Mouse (Mus musculus): ENCODE data around the gene Lypd9. TPM values are rescaled to one million over a fixed set of nuclear protein-coding genes. Genes with fewer than 3 reads are reported as not detected.
"Not testable (repeated sequence)": the region's sequence is repeated elsewhere in the genome, so short reads cannot be mapped to it uniquely, and the experiment has no call there.

The Lypd9 gene
- not detected in 2 replicates for total RNA-seq (2014; fragmentation: Nextera tagmentation)
- not detected in 2 replicates for total RNA-seq (2017)

- no peak for ATAC-seq (replicated peaks; ENCODE audit: poor library complexity, severe bottlenecking)
Observed at GRCm38 (mm10) chr11:58452759-58453158, at the start of gene Lypd9. TSS of gene Lypd9 (minus strand) at chr11:58452923.

- not testable (repeated sequence) for ATAC-seq (replicated peaks; ENCODE audit: poor library complexity, severe bottlenecking)
Observed at GRCm38 (mm10) chr11:58502472-58502871, 49.7 kb upstream of the Lypd9 start, which contains the start of gene Olfr331. TSS of gene Olfr331 (minus strand) at chr11:58502572.

GRCm38 (mm10) chr11:58499290-58499689 lies 46.6 kb upstream of the Lypd9 start:
- ATAC-seq (replicated peaks; ENCODE audit: poor library complexity, severe bottlenecking) = no peak

- no peak for ATAC-seq (replicated peaks; ENCODE audit: poor library complexity, severe bottlenecking)
Observed at GRCm38 (mm10) chr11:58498761-58499160, 46.0 kb upstream of the Lypd9 start.

- no peak for ATAC-seq (replicated peaks; ENCODE audit: poor library complexity, severe bottlenecking)
Observed at GRCm38 (mm10) chr11:58492455-58492854, 39.7 kb upstream of the Lypd9 start, which contains the start of gene Olfr332. TSS of gene Olfr332 (minus strand) at chr11:58492555.

- ATAC-seq (replicated peaks; ENCODE audit: poor library complexity, severe bottlenecking) = no peak
Observed at GRCm38 (mm10) chr11:58462170-58462569, 9.4 kb upstream of the Lypd9 start, which contains the start of gene Olfr30. TSS of gene Olfr30 (minus strand) at chr11:58462270.

- ATAC-seq (replicated peaks; ENCODE audit: poor library complexity, severe bottlenecking) = no peak
Observed at GRCm38 (mm10) chr11:58453592-58453991, 869 bp upstream of the Lypd9 start.

GRCm38 (mm10) chr11:58437866-58438265 lies 14.9 kb downstream of the Lypd9 start:
- ATAC-seq (replicated peaks; ENCODE audit: poor library complexity, severe bottlenecking) = no peak

GRCm38 (mm10) chr11:58432259-58432658 lies 20.5 kb downstream of the Lypd9 start, which contains the start of gene Gm12253:
TSS of gene Gm12253 (plus strand) at chr11:58432559.
- no peak for ATAC-seq (replicated peaks; ENCODE audit: poor library complexity, severe bottlenecking)

GRCm38 (mm10) chr11:58420815-58421214 lies 31.9 kb downstream of the Lypd9 start, which contains the start of gene 1810065E05Rik:
TSS of gene 1810065E05Rik (plus strand) at chr11:58421111.
- no peak for ATAC-seq (replicated peaks; ENCODE audit: poor library complexity, severe bottlenecking)

GRCm38 (mm10) chr11:58418336-58418735 lies 34.4 kb downstream of the Lypd9 start:
- no peak for ATAC-seq (replicated peaks; ENCODE audit: poor library complexity, severe bottlenecking)

GRCm38 (mm10) chr11:58408066-58408465 lies 44.7 kb downstream of the Lypd9 start:
- no peak for ATAC-seq (replicated peaks; ENCODE audit: poor library complexity, severe bottlenecking)

GRCm38 (mm10) chr11:58400655-58401054 lies 52.1 kb downstream of the Lypd9 start:
- ATAC-seq (replicated peaks; ENCODE audit: poor library complexity, severe bottlenecking) = no peak

GRCm38 (mm10) chr11:58399985-58400645 lies 52.6 kb downstream of the Lypd9 start:
- ATAC-seq (replicated peaks; ENCODE audit: poor library complexity, severe bottlenecking) = no peak

Other genes starting within 250 kb of the Lypd9 start
- 2.2 TPM in 1 of 2 replicates, not detected in the other for gene 4930438A08Rik, start 178.1 kb downstream of the Lypd9 start, total RNA-seq (2014; fragmentation: Nextera tagmentation)
- 2.8 and 4.7 TPM in 2 replicates for gene 4930438A08Rik, start 178.1 kb downstream of the Lypd9 start, total RNA-seq (2017)
- 35.3 and 35.8 TPM in 2 replicates for gene Zfp692, start 145.9 kb downstream of the Lypd9 start, total RNA-seq (2014; fragmentation: Nextera tagmentation)
- 22.7 and 27.7 TPM in 2 replicates for gene Zfp692, start 145.9 kb downstream of the Lypd9 start, total RNA-seq (2017)
- gene Zfp672, start 122.6 kb downstream of the Lypd9 start, total RNA-seq (2014; fragmentation: Nextera tagmentation) = 10.9 and 19.5 TPM in 2 replicates
- 22.6 and 26.4 TPM in 2 replicates for gene Zfp672, start 122.6 kb downstream of the Lypd9 start, total RNA-seq (2017)
- gene Sh3bp5l, start 122.2 kb downstream of the Lypd9 start, total RNA-seq (2014; fragmentation: Nextera tagmentation) = 4.5 and 10.7 TPM in 2 replicates
- gene Sh3bp5l, start 122.2 kb downstream of the Lypd9 start, total RNA-seq (2017) = 10.3 and 17.8 TPM in 2 replicates
- gene Lypd8, start 73.9 kb downstream of the Lypd9 start, total RNA-seq (2014; fragmentation: Nextera tagmentation) = not detected in 2 replicates
- gene Lypd8, start 73.9 kb downstream of the Lypd9 start, total RNA-seq (2017) = not detected in 2 replicates
- not detected in 2 replicates for gene 1810065E05Rik, start 31.8 kb downstream of the Lypd9 start, total RNA-seq (2014; fragmentation: Nextera tagmentation)
- not detected in 2 replicates for gene 1810065E05Rik, start 31.8 kb downstream of the Lypd9 start, total RNA-seq (2017)
- not detected in 2 replicates for gene Gm12253, start 20.4 kb downstream of the Lypd9 start, total RNA-seq (2014; fragmentation: Nextera tagmentation)
- not detected in 2 replicates for gene Gm12253, start 20.4 kb downstream of the Lypd9 start, total RNA-seq (2017)
- gene Olfr30, start 9.3 kb upstream of the Lypd9 start, total RNA-seq (2014; fragmentation: Nextera tagmentation) = not detected in 2 replicates
- gene Olfr30, start 9.3 kb upstream of the Lypd9 start, total RNA-seq (2017) = not detected in 2 replicates
- not detected in 2 replicates for gene Olfr332, start 39.6 kb upstream of the Lypd9 start, total RNA-seq (2014; fragmentation: Nextera tagmentation)
- gene Olfr332, start 39.6 kb upstream of the Lypd9 start, total RNA-seq (2017) = not detected in 2 replicates
- not detected in 2 replicates for gene Olfr331, start 49.6 kb upstream of the Lypd9 start, total RNA-seq (2014; fragmentation: Nextera tagmentation)
- gene Olfr331, start 49.6 kb upstream of the Lypd9 start, total RNA-seq (2017) = not detected in 2 replicates
- not detected in 2 replicates for gene Olfr330, start 81.9 kb upstream of the Lypd9 start, total RNA-seq (2014; fragmentation: Nextera tagmentation)
- not detected in 2 replicates for gene Olfr330, start 81.9 kb upstream of the Lypd9 start, total RNA-seq (2017)
- not detected in 2 replicates for gene Olfr329-ps, start 93.5 kb upstream of the Lypd9 start, total RNA-seq (2014; fragmentation: Nextera tagmentation)
- gene Olfr329-ps, start 93.5 kb upstream of the Lypd9 start, total RNA-seq (2017) = not detected in 2 replicates
- gene Olfr328, start 102.7 kb upstream of the Lypd9 start, total RNA-seq (2014; fragmentation: Nextera tagmentation) = not detected in 2 replicates
- gene Olfr328, start 102.7 kb upstream of the Lypd9 start, total RNA-seq (2017) = not detected in 2 replicates
- gene Olfr224, start 117.6 kb upstream of the Lypd9 start, total RNA-seq (2014; fragmentation: Nextera tagmentation) = not detected in 2 replicates
- not detected in 2 replicates for gene Olfr224, start 117.6 kb upstream of the Lypd9 start, total RNA-seq (2017)
- not detected in 2 replicates for gene Olfr325, start 124.8 kb upstream of the Lypd9 start, total RNA-seq (2014; fragmentation: Nextera tagmentation)
- gene Olfr325, start 124.8 kb upstream of the Lypd9 start, total RNA-seq (2017) = not detected in 2 replicates
- not detected in 2 replicates for gene Olfr324, start 142.2 kb upstream of the Lypd9 start, total RNA-seq (2014; fragmentation: Nextera tagmentation)
- not detected in 2 replicates for gene Olfr324, start 142.2 kb upstream of the Lypd9 start, total RNA-seq (2017)
- not detected in 2 replicates for gene 2210407C18Rik, start 163.2 kb upstream of the Lypd9 start, total RNA-seq (2014; fragmentation: Nextera tagmentation)
- gene 2210407C18Rik, start 163.2 kb upstream of the Lypd9 start, total RNA-seq (2017) = not detected in 2 replicates
- not detected in 2 replicates for gene Olfr323, start 177.6 kb upstream of the Lypd9 start, total RNA-seq (2014; fragmentation: Nextera tagmentation)
- gene Olfr323, start 177.6 kb upstream of the Lypd9 start, total RNA-seq (2017) = not detected in 2 replicates
- 1.4 and 1.6 TPM in 2 replicates for gene Trim58, start 187.5 kb upstream of the Lypd9 start, total RNA-seq (2014; fragmentation: Nextera tagmentation)
- gene Trim58, start 187.5 kb upstream of the Lypd9 start, total RNA-seq (2017) = 0.31 and 0.56 TPM in 2 replicates
- gene Olfr322, start 205.9 kb upstream of the Lypd9 start, total RNA-seq (2014; fragmentation: Nextera tagmentation) = not detected in 2 replicates
- gene Olfr322, start 205.9 kb upstream of the Lypd9 start, total RNA-seq (2017) = not detected in 2 replicates
- not detected in 2 replicates for gene Olfr320, start 228.2 kb upstream of the Lypd9 start, total RNA-seq (2014; fragmentation: Nextera tagmentation)
- not detected in 2 replicates for gene Olfr320, start 228.2 kb upstream of the Lypd9 start, total RNA-seq (2017)
- not detected in 2 replicates for gene Olfr319, start 246.2 kb upstream of the Lypd9 start, total RNA-seq (2014; fragmentation: Nextera tagmentation)
- not detected in 2 replicates for gene Olfr319, start 246.2 kb upstream of the Lypd9 start, total RNA-seq (2017)

All from granulocyte monocyte progenitor cell, adult 5-6 weeks (primary cell).